Mouse (Mus musculus) ES-Bruce4 (cell line): ENCODE results near the gene Bptf. TPM values are rescaled to one million over a fixed set of nuclear protein-coding genes. Genes with fewer than 3 reads are reported as not detected.

Source experiments
- H3K27ac ChIP-seq: 2 replicates; pipeline ENCODE4 v1.5.1; 2012; ENCODE audit warnings: low read length, inconsistent platforms; ENCODE audit not compliant: insufficient read depth
- H3K27me3 ChIP-seq: 2 replicates; pipeline ENCODE4 v1.6.1; 2012; ENCODE audit warnings: mild to moderate bottlenecking, low read length, inconsistent platforms; ENCODE audit not compliant: control insufficient read depth, poor library complexity, insufficient read depth, severe bottlenecking
- H3K36me3 ChIP-seq: 2 replicates; pipeline ENCODE4 v1.6.1; 2012; ENCODE audit warnings: inconsistent platforms, mild to moderate bottlenecking, low read length, moderate library complexity; ENCODE audit not compliant: control insufficient read depth, poor library complexity, insufficient read depth, severe bottlenecking
- H3K4me1 ChIP-seq: one replicate; pipeline ENCODE4 v1.8.1; 2011; ENCODE audit warnings: low read length; ENCODE audit not compliant: control insufficient read depth, insufficient read depth
- H3K4me3 ChIP-seq: 2 replicates; pipeline ENCODE4 v1.5.1; 2011; ENCODE audit warnings: low read depth, mild to moderate bottlenecking, low read length
- H3K9ac ChIP-seq: 2 replicates; pipeline ENCODE4 v1.6.1; 2012; ENCODE audit warnings: low read depth, mild to moderate bottlenecking, inconsistent platforms; ENCODE audit not compliant: poor library complexity, severe bottlenecking
- H3K9me3 ChIP-seq: replicated peaks from 2 replicates; pipeline ENCODE4 v1.6.1; 2012; ENCODE audit warnings: mild to moderate bottlenecking, low read length, inconsistent platforms; ENCODE audit not compliant: control insufficient read depth, poor library complexity, insufficient read depth, severe bottlenecking
- CTCF ChIP-seq: IDR thresholded peaks from one replicate; pipeline ENCODE4 v1.8.1; 2011; ENCODE audit warnings: low read depth, low read length
- EP300 ChIP-seq: IDR thresholded peaks from 2 replicates; pipeline ENCODE4 v1.6.1; 2011; ENCODE audit warnings: low read depth, low read length; ENCODE audit not compliant: insufficient read depth
- POLR2A ChIP-seq: IDR thresholded peaks from one replicate; pipeline ENCODE4 v1.8.1; 2011; ENCODE audit warnings: low read length; ENCODE audit not compliant: insufficient read depth
- polyA plus RNA-seq: library from polyadenylated mRNA; stranded (reverse); fragments of >200 nt; gene quantifications from 2 replicates; pipeline ENCODE4 v1.2.4, GENCODE M21; 2011; ENCODE audit warnings: low read depth; ENCODE audit not compliant: missing spikeins, insufficient read depth, insufficient read length

Bptf gene
- polyA plus RNA-seq, 1 experiment = 101 TPM

DNA sequence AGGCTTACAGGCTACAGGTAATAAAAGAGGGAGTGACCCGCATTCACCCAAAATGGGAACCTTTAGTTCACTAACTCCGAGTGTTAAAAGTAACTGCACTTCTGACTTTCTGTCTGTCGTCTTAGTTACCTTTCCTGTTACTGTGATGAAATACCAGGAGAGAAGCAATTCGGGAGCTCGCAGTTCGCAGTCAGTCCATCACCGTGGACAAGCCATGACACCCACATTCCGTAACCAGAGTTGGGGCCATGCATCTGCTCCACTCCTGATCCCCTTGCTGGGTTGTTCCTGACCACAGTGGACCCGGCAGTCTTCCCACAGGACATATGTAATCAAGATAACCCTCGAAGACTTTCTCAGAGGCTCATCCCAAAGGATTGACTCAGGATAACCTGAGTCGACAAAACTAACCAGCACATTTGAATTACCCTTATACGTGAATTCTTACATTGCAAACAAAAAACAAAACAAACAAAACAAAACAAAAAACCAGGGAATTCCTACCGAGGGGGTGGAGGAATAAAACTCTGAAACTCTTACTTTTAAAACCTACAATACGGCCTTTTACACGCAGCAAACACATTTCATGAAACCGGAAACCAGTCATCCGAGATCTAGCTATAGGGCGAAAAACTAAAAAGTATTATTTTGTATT is 120.1 kb downstream of the Bptf start:
- peak overlapping the region; percentile 67 for H3K27ac ChIP-seq
- no peaks in the 10 kb centered on the region for H3K36me3 ChIP-seq
- no peaks in the 10 kb centered on the region for H3K27me3 ChIP-seq
- H3K9me3 ChIP-seq = no peaks in the 10 kb centered on the region
- H3K4me3 ChIP-seq = peak overlapping the region; percentile 78
- TF ChIP-seq POLR2A = no peak
- TF ChIP-seq CTCF = no peak
- TF ChIP-seq EP300 = no peak
- H3K4me1 ChIP-seq = no peaks in the 10 kb centered on the region
- H3K9ac ChIP-seq = peak overlapping the region; percentile 87

DNA sequence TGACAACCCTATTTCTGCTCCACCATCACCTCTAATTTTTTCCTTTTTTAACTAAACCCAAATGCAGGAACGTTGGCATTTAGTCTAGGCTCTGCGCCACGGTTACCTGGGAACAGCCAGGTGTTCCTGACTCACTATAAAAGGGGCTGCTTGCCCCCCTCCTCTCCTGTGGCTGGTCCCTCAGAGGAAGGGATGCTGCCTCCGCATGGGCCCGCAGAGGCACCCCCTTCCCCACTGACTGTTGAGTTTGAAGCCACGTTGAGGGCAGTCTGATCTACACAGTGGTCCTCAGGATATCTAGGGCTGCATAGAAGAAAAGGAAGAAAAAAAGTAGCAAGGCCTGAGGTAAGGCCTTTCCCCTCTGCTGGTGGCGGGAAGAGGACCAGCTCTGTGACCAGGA is 120.8 kb downstream of the Bptf start:
- H3K4me1 ChIP-seq = no peaks in the 10 kb centered on the region
- H3K9me3 ChIP-seq = no peaks in the 10 kb centered on the region
- no peak overlapping the region; the same call in 1 of the 2 replicates for H3K27ac ChIP-seq
- TF ChIP-seq CTCF = no peak
- no peak for TF ChIP-seq POLR2A
- no peak for TF ChIP-seq EP300
- H3K36me3 ChIP-seq = no peaks in the 10 kb centered on the region
- no peaks in the 10 kb centered on the region for H3K27me3 ChIP-seq
- H3K4me3 ChIP-seq = 0 out of 2 replicates have a peak overlapping the region, but pooled peaks have one; percentile 14
- H3K9ac ChIP-seq = peak overlapping the region; percentile 87; the same call in 1 of the 2 replicates

DNA sequence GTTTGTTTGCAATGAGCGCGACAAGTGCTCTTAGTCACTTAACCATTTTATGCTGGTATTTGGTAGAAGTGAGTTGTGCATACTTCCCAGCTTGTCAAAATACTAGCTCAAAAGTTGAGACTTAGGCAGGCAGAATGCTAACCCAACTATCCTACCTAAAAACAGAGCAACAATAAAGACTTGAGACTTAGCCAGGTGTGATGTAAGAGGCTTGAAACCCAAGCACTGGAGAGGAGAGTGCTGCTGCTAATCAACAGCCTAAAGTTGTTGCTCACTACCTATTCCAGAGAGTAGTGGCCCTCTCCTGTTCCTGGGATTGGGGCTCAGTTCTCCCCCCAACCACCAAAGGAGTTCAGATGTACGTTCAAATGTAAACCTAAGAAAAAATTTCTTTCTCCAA is 121.5 kb downstream of the Bptf start:
- TF ChIP-seq EP300 (no peak), CTCF (no peak), POLR2A (no peak)
- no peaks in the 10 kb centered on the region for H3K4me1 ChIP-seq

DNA sequence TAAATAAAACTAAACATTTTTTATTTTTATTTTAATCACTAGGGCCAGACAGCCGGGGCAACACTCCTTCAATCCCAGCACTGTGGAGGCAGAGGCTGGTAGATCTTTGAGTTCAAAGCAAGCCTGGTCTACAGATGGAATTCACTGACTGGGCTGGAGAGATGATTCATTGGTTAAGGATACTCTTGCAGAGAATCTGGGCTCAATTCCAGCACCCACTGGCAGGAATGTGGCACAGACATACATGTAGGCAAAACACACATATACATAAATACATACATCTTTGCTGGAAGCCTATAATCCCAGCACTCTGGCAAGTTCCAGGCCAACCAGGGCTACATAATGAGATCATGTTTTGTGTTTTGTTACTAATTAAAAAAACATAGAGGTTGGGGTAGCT is 126.4 kb downstream of the Bptf start:
- H3K27ac ChIP-seq = no peak overlapping the region
- H3K4me1 ChIP-seq = no peaks in the 10 kb centered on the region
- no peak overlapping the region for H3K4me3 ChIP-seq
- no peaks in the 10 kb centered on the region for H3K27me3 ChIP-seq
- no peaks in the 10 kb centered on the region for H3K9me3 ChIP-seq
- H3K9ac ChIP-seq = no peak overlapping the region
- TF ChIP-seq CTCF (no peak), POLR2A (no peak), EP300 (no peak)
- H3K36me3 ChIP-seq = no peaks in the 10 kb centered on the region

More for the DNA sequence above, 121.5 kb downstream of the Bptf start:
- Histone ChIP-seq H3K4me3 (no peak overlapping the region), H3K9me3 (no peaks in the 10 kb centered on the region), H3K36me3 (no peaks in the 10 kb centered on the region), H3K27me3 (no peaks in the 10 kb centered on the region), H3K9ac (no peak overlapping the region), H3K27ac (no peak overlapping the region)

DNA sequence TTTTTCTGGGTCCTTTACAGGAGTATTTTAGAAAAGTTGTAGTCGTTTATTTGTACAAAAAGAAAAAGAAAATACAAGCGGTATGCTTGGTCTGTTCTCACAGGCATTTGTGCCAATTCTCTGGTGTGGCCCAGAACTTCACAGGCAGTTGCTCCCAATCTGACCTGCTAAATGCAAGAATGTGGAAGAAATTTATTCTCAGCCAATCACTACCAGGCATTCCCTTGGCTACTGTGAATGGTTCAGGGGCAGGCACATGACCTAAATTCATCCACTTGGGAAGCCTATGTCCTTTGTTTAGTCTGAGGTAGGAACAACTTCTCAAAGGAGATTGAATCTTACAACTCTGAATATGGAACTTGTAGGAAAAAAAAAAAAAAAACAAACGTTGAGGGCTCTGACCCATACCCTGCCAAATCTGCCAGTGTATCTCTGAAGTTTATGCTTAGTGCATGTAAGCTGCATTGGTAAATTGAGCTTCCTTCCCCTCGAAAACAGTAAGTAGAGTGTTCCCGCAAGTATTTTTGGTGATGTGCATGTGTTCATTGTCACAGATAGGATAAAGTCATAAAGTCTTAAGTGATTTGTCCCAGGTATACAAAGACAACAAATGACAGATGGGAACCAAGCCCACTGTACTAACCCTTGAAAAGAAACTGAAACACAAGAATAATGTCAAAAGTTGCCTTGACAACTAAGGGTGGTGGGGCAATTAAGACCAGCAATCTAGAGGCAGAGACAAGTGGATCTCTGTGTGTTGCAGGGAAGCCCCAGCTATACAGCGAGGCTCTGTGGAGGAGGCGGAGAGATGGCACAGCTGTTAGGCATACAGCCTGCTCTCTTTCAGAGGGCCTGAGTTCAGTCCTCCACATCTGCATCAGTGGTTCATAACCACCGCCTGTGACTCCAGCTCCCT is 129.9 kb downstream of the Bptf start:
- H3K27ac ChIP-seq = peak overlapping the region; percentile 66; the same call in 1 of the 2 replicates
- peaks cover 15% of the 10 kb centered on the region for H3K36me3 ChIP-seq
- H3K27me3 ChIP-seq = no peaks in the 10 kb centered on the region
- no peaks in the 10 kb centered on the region for H3K4me1 ChIP-seq
- peak overlapping the region; percentile 57; the same call in 1 of the 2 replicates for H3K9ac ChIP-seq
- no peaks in the 10 kb centered on the region for H3K9me3 ChIP-seq
- TF ChIP-seq EP300 (no peak), POLR2A (no peak), CTCF (no peak)
- H3K4me3 ChIP-seq = no peak overlapping the region

DNA sequence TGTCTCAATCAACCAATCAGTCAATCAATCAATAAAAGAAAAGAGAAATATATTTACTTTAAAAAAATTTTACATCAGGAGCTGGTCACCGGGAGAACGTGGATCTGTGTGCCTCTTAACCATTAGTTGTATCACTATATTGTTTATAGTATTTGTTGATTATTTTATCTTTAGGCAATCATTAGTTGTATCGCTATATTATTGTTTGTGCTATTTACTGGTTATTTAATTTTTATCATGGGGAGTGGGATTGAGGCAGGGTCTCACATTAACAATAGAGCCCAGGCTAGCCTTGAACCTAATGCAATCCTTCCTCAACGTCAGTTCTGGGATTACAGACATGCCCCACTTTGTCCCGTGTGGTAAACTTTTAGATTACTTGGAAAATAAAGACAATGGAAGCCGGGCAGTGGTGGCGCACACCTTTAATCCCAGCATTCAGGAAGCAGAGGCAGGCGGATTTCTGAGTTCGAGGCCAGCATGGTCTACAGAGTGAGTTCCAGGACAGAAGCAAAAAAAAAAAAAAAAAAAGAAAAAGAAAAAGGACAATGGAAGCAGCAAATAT is 131.9 kb downstream of the Bptf start:
- TF ChIP-seq CTCF (no peak), EP300 (no peak), POLR2A (no peak)
- Histone ChIP-seq H3K27ac (peak overlapping the region; percentile 89), H3K4me1 (no peaks in the 10 kb centered on the region), H3K9ac (peak overlapping the region; percentile 93), H3K27me3 (no peaks in the 10 kb centered on the region), H3K9me3 (no peaks in the 10 kb centered on the region), H3K4me3 (peak overlapping the region; percentile 83), H3K36me3 (peaks cover 35% of the 10 kb centered on the region)
